In the genomic region with DNA sequence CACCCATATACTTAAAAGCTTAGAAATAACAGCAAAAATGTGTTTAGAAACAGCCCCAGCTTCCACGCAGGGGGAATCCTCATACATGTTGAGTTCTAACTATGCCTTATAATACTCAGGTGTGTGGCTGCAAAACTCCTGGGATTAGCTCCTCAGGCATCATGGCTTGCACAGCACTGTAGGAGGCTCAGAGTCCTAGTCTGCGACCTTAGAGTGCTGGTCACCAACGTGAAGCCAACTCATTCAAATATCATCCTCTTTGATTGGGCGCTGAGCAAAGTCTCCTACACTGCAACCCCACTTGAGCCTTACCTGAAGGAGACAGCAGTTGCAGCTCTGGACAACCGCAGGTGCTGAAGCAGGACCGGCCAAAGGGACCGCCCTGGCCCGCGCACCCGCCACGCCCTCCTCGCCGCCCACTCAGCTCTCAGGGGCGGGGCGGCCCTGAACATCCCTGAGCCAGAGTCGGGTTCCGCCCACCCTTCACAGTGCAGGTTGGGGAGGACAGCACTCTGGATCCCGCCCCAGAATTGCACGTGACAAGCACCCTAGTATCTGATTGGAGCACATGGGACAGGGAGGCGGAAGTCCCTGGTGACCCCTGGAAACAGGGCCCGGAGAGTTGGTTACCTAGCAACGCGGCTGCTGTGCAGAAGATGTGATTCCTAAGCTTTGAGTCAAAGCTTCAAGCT, we compare ENCODE assay signal across 8 mouse cellular contexts.
DNase-seq lines count a peak whose midpoint lies in the region; ATAC-seq lines count a peak whose summit lies in the region.

No protein-coding gene starts in this region.

- H3K27ac ChIP-seq in hindbrain, embryonic 14.5 days = peak overlapping the region; percentile 64
- no peak overlapping the region for H3K27ac ChIP-seq in lung, embryonic 16.5 days (ENCODE audit: low read length)

- H3K4me2 ChIP-seq in hindbrain, embryonic 14.5 days (replicated peaks) = peak overlapping the region; percentile 55
- H3K4me2 ChIP-seq in lung, embryonic 16.5 days (ENCODE audit: low read depth, low read length) = peak overlapping the region; percentile 72

- H3K4me1 ChIP-seq in hindbrain, embryonic 14.5 days (replicated peaks; ENCODE audit: control insufficient read depth, insufficient read depth, low read length) = peaks cover 5% of the 10 kb centered on the region
- peaks cover 6% of the 10 kb centered on the region; the same call in 1 of the 2 replicates for H3K4me1 ChIP-seq in lung, embryonic 16.5 days (replicated peaks; ENCODE audit: control insufficient read depth, insufficient read depth, low read length)

- peak overlapping the region; percentile 37 for H3K9ac ChIP-seq in hindbrain, embryonic 14.5 days
- no peak overlapping the region for H3K9ac ChIP-seq in lung, embryonic 16.5 days (ENCODE audit: low read length)

- H3K36me3 ChIP-seq in hindbrain, embryonic 14.5 days (replicated peaks; ENCODE audit: control insufficient read depth, insufficient read depth) = no peaks in the 10 kb centered on the region
- no peaks in the 10 kb centered on the region for H3K36me3 ChIP-seq in lung, embryonic 16.5 days (ENCODE audit: control insufficient read depth, insufficient read depth, low read length)

- ATAC-seq in hindbrain, embryonic 14.5 days (ENCODE audit: low FRiP score) = peak; percentile 100
- ATAC-seq in lung, embryonic 16.5 days (ENCODE audit: low read depth) = peak; percentile 100

- H3K9me3 ChIP-seq in hindbrain, embryonic 14.5 days (ENCODE audit: control insufficient read depth, low read length) = no peaks in the 10 kb centered on the region
- no peaks in the 10 kb centered on the region for H3K9me3 ChIP-seq in lung, embryonic 16.5 days (ENCODE audit: control insufficient read depth, low read length)

- DNase-seq in T-cell, adult 2 months (ENCODE audit: low spot score) = peak; percentile 1
- DNase-seq in cerebellum, postnatal 4 days (ENCODE audit: low spot score in 2 of 2) = peak; percentile 77 to 87
- DNase-seq in gastrocnemius, adult 18-20 months (ENCODE audit: low spot score) = peak; percentile 83
- DNase-seq in hindbrain, embryonic 14.5 days (ENCODE audit: low spot score) = peak; percentile 89
- DNase-seq in layer of hippocampus, postnatal 14 days (ENCODE audit: low spot score in 2 of 2) = peak; percentile 89 to 94
- peak; percentile 78 for DNase-seq in ovary, postnatal 36 days (ENCODE audit: low spot score)
- peak; percentile 8 for DNase-seq in thymus, postnatal 25 days

- H3K4me3 ChIP-seq in hindbrain, embryonic 14.5 days (replicated peaks; ENCODE audit: low read length) = peak overlapping the region; percentile 39
- peak overlapping the region; percentile 42 for H3K4me3 ChIP-seq in lung, embryonic 16.5 days (ENCODE audit: low read length)

- H3K27me3 ChIP-seq in hindbrain, embryonic 14.5 days (ENCODE audit: control insufficient read depth, insufficient read depth, low read length) = no peaks in the 10 kb centered on the region
- no peaks in the 10 kb centered on the region for H3K27me3 ChIP-seq in lung, embryonic 16.5 days (ENCODE audit: control insufficient read depth, insufficient read depth, low read depth, low read length)

- 1% methylated on average over 23 of the region's 23 CpGs for WGBS in hindbrain, embryonic 14.5 days
- 1% methylated on average over 23 of the region's 23 CpGs for WGBS in lung, embryonic 16.5 days

Comparison
In these comparisons a context has a peak if more than half of its experiments do, and no peak if none do; other contexts are left out.
1. DNase-seq: peak in every context shown above with its lines; median percentile 92 in layer of hippocampus, postnatal 14 days; 89 in hindbrain, embryonic 14.5 days; 83 in gastrocnemius, adult 18-20 months; 82 in cerebellum, postnatal 4 days; 78 in ovary, postnatal 36 days; 8 in thymus, postnatal 25 days; 1 in T-cell, adult 2 months.